Mouse (Mus musculus): ENCODE measurements around the gene Nrsn2. TPM values are rescaled to one million over a fixed set of nuclear protein-coding genes. Genes with fewer than 3 reads are reported as not detected.

Gene Nrsn2
- polyA plus RNA-seq, 1 experiment, result 0.07 TPM

DNA sequence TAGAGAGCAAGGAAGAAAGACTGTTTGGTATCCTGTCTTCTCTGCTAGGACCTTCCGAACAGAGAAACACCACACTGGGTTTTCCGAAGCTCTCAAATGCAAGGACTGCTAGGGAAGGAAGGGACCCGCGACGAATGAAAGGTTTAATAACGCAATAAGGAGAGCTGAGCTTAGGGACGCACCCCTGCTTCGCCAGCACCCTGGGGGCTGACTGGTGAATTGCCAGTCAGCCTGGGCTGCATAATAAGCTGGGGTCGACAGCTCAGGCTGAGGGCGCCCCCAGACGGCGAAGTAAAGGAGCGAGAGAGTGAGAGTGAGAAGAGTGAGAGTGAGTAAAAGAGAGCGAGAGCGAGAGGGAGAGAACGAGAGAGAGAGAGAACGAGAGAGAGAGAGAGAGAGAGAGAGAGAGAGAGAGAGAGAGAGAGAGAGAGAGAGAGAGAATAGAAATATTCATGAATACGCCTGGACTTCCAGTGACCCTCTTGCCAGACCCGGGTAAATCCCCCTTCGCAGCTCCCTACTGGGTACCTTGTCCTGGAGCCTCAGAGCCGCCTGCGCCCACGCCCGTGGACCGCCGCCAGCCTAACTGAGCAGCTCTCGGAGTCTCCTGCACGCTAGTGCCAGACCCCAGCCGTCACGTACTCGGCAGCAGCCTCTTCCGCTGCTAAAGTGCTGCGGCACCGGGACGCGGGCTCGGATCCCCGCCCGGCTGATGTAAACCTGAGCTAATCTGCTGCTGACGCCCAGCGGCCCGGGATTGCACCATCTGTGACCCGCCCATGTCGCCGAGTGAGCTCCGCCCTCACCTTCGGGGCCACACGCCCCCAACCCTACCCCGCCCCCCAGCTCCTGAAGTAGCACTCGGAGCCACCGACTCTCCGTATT lies 32.9 kb downstream of the Nrsn2 start, which contains the start of gene Trib3:
Gene Trib3 (minus strand): TSS at position 704 of the 885 bp plus-strand sequence.
- no peak for DNase-seq (ENCODE audit: low read depth)

DNA sequence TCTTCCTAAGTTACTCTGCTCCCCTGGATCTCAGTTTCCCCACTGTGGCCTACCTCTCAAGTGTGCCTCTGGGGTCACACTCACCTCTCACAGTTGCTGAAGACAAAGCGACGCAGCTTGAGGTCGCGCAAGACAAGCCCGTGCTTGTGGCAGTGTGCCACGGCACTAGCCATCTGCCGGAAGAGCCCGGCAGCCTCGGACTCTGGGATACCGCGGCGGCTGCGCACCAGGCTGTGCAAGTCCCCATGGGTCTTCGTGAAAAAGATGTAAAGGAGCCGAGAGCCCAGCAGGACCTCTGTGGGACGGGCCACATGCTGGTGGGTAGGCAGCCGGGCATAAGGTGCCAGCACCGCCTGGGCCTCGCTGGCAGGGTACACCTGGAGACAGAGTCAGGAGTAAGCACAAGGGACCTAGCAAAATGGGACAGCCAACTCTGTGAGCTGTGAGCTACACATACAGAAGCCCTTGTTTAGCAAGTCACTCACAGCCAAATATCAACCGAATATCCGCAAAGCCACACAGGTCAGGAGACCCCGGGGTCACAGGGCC lies 36.7 kb downstream of the Nrsn2 start:
- DNase-seq (ENCODE audit: low read depth), result no peak

DNA sequence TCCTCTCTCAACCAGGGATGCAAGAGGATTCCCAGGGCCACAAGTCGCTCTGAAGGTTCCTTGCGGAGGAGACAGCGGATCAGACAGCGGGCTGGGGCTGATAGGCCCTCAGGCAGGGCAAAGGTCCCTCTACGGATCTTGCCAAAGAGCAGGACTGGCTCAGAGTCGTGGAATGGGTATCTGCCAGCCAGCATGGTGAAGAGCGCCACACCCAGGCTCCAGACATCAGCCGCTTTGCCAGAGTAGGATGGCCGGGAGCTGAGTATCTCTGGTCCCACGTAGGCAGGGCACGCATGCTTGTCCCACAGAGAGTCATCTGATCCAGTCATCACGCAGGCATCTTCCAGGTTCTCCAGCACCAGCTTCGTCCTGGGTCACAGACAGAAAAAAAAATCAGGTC lies 38.1 kb downstream of the Nrsn2 start:
- DNase-seq (ENCODE audit: low read depth), result no peak

DNA sequence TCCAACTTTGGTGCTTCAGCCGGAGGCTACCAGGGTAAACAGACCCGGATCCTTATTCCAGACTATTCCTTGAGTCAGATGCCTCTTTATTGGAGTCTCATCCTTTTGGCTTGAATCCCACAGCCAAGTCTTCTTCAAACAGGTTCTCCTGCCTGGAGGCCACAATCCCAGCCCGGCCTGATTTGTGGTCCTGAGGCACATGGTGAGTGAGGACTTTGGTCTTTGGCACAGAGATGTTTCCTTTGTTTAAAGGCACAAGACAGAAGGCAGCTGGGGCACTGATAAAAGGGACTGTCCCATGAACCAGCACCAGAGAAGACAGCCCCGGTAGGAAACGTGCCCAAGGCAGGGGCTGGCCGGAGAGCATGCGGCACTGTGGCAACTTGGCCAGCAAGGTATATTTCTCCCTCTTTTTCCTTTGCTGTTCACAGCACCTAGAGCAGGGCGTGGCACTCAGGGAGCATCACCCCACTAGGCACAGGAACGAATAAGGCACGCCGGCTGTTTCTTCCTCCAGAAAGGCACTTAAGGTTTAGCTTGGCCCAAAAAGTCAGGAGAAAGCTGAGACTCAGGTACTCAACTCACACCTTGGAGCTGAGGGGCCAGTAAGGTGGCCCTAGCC lies 38.7 kb downstream of the Nrsn2 start:
- DNase-seq (ENCODE audit: low read depth), result no peak

DNA sequence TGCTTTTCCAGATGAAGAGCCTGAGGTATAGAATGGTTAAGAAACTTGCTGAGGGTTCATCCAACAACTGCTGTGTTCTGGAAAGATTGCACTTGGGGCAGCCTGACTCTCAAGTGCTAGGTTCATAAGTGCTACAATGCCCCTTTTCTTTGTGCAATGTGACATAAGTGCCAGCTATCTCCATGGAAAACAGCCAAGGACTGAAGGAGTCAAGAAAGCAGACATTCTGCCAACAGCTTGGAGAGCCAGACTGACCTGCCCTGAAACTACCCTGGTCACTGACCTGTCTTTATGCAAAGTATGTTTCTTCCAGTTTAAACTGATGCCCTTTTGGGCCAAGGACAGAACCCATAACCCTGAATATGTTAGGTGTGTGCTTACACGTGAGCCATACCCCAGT lies 39.6 kb downstream of the Nrsn2 start:
- no peak for DNase-seq (ENCODE audit: low read depth)

DNA sequence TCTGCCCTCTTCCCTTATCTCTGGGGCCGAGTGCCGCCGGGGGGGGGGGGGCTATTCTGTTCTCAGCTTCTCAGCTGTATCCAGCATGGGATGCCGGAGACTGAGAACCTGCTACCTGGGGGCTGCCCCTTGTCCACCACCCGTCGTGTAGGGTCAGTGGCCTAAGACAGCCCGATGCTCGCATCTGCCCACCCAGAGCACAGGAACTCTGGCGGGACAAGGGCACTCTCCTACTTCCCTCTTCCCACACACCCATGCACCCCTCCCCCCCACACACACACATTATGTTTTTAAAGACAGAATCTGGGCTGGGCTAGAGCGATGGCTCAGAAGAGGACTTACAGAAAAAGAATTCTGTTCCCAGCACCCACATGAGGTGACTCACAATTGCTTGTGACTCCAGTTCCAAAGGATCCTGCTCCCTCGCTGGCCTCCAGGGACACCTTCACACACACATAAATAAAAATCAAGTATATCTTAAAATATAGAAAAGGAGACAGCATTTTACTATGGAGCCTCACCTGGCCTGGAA lies 41.1 kb downstream of the Nrsn2 start:
- no peak for DNase-seq (ENCODE audit: low read depth)

DNA sequence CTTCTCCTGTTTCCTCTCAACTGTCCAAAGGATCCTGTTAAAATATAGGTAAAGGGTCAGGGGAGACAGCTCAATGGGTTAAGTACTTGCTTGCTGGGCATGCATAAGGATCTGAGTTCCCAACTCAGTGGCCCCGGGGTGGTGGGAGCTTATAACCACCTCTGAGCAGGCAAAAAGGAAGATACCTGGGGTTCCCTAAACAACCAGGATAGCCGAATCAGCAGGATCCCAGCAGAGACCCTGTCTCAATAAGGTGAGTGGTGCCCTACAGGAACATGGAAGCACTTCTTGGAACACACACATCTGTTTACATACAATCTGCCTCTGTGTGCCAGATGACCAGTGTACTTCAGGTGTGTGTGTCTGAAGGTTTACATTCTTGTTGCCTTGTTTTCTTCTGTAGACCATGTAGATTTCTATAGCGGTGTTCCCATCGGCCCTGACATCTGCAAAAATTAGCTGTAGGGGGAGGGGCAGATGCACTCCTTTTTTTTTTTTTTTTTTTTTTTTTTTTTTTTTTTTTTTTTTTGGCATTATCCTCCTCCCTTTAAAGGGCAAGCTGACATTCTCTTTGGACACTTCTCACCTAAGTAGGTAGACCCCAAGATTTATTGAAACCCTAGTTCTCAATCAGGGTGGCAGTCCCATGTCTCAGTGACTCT lies 43.0 kb downstream of the Nrsn2 start:
- no peak for DNase-seq (ENCODE audit: low read depth)

DNA sequence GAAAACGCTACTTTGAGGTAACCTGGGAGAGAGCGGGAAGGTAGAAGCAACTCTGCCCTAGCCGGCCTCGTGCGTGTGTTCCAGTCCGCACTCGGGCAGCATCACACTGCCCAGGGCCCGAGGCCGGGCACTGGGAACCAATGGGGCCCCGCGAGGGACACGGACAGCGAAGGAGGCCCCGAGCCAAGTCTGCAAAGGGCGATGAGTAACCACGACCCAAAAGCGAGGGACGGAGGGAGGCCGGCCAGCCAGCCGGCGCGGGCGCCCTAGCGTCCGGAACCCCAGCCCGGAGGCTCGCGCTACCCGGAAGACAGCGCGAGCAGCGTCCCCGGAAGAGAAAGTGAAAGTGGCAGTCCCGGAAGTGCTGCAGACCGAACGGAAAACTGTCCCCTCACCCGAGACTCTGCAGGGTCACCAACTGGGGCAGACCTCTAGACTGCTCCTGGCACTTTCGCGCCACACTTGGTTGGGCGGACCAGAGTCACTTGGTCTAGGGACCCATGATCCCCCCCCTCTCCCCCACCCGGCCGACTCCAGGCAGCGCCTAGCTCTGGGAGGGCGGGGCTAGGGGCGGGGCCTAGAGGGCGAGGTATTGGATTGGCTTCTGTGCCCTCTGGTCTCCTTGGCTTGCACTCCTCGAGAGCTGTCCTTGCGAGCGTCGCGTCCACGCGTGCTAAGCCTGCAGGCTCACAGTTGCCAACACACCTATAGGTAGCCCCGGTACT lies 44.2 kb downstream of the Nrsn2 start, which contains the start of gene Rbck1:
Gene Rbck1 (minus strand): TSS at position 553 of the 725 bp plus-strand sequence.
- no peak for DNase-seq (ENCODE audit: low read depth)

DNA sequence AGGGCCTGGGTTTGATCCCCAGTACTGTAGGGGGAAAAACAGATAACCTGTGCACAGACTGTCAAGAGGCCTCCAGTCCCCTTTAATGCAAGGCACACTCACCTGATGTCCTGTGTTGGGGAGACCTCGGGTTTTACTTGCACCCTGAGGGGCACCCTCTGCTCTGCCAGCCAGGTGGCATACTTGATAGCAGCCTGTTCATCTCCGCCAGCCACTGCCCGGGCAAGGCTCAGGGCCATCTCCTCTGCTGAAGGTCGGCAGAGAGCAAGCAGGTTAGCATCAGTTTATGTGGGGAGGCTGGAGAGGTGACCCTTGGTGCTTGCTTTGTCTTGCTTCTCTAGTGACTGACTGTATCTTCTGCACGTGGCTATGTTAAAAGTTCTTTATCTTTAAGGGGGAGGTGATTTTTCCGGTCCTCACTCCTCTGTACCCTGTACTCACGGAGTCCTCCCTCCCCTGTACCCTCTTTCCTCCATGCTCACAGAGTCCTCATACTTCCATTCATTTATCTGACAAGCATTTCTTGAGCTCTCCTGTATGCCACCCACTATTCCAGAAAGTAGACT lies 45.5 kb downstream of the Nrsn2 start:
- DNase-seq (ENCODE audit: low read depth), result no peak

DNA sequence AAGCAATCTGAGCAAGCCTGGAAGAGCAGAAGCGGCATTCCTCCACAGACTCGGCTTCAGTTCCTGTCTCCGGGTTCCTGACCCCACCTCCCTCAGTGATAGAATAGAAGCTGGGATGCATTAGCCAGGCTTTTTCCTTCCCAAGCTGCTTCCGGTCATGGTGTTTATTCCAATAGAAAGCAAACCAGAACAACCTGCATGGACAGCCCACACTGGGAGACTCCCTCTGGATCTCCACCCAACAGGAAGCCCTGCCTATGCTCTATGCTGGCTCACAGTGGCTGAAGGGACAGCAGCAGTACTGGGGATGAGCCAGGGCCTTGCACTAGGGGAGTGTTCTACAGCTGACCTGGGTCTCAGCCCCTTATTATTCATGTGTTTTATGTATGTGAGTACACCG lies 48.5 kb downstream of the Nrsn2 start:
- DNase-seq (ENCODE audit: low read depth), result no peak

DNA sequence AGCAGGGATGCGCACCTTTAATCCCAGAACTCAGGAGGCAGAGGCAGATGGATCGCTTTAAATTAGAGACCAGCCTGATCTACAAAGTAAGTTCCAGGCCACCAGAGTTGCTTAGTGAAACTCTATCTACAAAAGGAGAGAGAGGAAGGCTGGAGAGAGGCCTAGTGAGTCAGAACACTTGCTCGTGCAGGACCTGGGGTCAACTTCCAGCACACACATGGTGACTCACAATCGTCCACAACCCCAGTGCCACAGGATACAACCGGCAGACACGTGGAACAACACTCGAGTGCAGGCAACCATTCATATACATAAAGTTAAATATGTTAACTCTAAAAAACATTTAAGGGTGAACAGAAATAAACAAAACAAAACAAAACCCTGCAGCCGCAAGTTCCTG lies 49.8 kb downstream of the Nrsn2 start:
- no peak for DNase-seq (ENCODE audit: low read depth)

DNA sequence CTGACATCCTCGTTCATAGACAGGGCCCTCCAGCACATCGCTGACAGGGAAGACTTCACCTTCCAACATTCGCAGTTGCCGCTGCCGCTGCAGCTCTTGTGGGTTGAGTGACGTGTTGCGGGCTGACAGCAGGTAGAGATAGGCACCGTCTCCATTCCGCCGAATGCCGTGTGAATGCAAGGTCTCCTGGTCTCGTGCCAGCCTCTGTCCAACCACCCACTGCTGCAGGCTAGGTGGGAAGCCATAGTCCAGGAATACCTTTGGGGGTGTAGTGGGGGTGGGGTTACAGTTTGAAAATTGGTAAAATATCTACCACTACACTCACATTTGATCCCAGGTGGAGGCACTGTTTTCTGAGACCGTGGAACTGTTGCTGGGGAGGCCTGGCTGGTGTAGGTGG lies 50.3 kb downstream of the Nrsn2 start:
- DNase-seq (ENCODE audit: low read depth), result no peak

DNA sequence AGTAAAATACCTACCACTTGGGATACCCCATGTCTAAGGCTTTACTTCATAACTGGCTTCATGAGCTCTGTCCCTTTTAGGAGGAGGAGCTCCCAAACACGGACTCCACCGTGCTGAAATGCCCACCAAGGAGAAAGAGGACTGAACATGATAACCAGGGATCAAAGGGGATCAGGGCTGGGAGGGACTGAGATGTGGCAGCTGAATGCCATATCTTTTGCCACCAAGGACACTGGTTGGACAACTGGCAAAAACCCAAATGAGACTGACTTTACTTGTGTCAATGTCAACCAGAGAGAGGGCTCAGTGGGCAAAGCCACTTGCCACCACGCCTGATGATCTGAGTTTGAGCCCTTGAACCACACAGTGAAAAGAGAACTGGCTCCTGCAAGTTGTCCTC lies 51.6 kb downstream of the Nrsn2 start:
- no peak for DNase-seq (ENCODE audit: low read depth)

DNA sequence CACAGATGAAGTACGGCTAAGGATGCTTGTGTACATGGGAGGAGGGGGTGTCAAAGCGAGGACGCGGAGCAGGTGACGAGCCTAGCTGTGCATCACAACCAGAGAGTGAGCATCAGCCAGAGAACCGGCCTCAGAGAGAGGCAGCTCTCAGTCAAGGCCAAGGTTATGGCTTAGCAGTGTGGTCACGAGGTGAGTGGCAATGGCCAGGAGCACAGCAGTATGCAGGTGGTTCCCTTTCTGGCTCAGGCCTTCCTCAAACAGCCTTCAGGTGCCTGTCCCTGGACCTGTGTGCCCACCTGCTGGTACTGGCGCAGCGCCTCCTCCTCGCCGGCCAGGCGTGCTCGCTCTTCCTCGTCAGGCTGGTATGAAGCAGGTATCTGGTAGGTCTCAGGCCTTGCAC lies 52.5 kb downstream of the Nrsn2 start:
- DNase-seq (ENCODE audit: low read depth), result no peak

DNA sequence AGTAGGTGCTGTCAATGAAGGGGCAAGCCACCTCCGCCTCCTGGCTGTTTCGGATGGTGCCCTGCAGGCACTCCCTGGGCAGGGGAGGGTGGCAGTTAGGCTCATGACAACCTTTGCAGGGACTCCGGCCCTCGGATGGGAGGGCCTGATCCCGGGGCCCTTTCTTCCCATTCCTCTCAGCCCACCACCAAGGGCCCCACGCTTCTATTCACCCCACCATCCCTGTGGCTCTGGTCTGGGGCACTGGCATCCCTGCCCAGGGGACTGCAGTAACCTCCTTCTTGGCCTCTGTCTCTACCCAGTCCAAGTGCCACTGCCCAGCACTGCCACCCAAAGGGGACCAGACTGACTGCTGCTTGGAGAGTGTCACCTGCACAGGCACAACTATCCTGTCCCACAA lies 54.2 kb downstream of the Nrsn2 start:
- DNase-seq (ENCODE audit: low read depth), result no peak

DNA sequence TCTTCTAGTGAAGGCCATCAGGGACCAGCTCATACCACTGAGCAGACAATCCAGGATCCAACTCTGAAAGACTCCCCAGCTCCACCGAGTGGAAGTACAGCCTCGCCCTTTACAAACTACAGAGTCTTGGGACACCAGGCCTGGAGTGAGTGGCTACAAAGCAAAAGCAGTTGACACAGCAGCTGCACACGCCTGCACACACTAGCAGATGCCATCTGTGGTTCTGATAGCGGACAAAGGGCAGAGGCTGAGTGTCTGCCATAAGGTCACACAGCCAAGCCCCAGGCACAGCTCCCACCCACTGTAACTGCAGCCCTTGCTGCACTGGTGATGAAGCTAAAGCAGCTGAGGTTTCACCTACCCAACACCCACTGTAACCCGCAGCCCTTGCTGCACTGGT lies 54.9 kb downstream of the Nrsn2 start:
- no peak for DNase-seq (ENCODE audit: low read depth)

Other genes starting within 250 kb of the Nrsn2 start
- gene Tcf15, start 233.1 kb downstream of the Nrsn2 start, polyA plus RNA-seq (2012; rRNA removed), result 23.0 and 24.8 TPM in 2 replicates
- gene Csnk2a1, start 149.8 kb downstream of the Nrsn2 start, polyA plus RNA-seq (2012; rRNA removed), result 26.7 and 29.6 TPM in 2 replicates
- 82.0 and 93.5 TPM in 2 replicates for gene Tbc1d20, start 82.8 kb downstream of the Nrsn2 start, polyA plus RNA-seq (2012; rRNA removed)
- gene Rbck1, start 44.0 kb downstream of the Nrsn2 start, polyA plus RNA-seq (2012; rRNA removed), result 140 and 169 TPM in 2 replicates
- 3.6 and 4.3 TPM in 2 replicates for gene Trib3, start 32.6 kb downstream of the Nrsn2 start, polyA plus RNA-seq (2012; rRNA removed)
- gene Sox12, start 21.4 kb upstream of the Nrsn2 start, polyA plus RNA-seq (2012; rRNA removed), result 14.0 and 20.1 TPM in 2 replicates
- 4.0 and 5.6 TPM in 2 replicates for gene Zcchc3, start 38.4 kb upstream of the Nrsn2 start, polyA plus RNA-seq (2012; rRNA removed)
- gene 6820408C15Rik, start 38.9 kb upstream of the Nrsn2 start, polyA plus RNA-seq (2012; rRNA removed), result 1.5 and 3.9 TPM in 2 replicates
- 374 and 466 TPM in 2 replicates for gene Defb23, start 88.0 kb upstream of the Nrsn2 start, polyA plus RNA-seq (2012; rRNA removed)
- 2,505 and 2,619 TPM in 2 replicates for gene Defb20, start 100.4 kb upstream of the Nrsn2 start, polyA plus RNA-seq (2012; rRNA removed)
- gene Defb22, start 113.5 kb upstream of the Nrsn2 start, polyA plus RNA-seq (2012; rRNA removed), result 427 and 445 TPM in 2 replicates
- gene Defb26, start 135.1 kb upstream of the Nrsn2 start, polyA plus RNA-seq (2012; rRNA removed), result 162 and 254 TPM in 2 replicates
- gene Defb28, start 141.6 kb upstream of the Nrsn2 start, polyA plus RNA-seq (2012; rRNA removed), result 568 and 1,189 TPM in 2 replicates
- gene Defb29, start 163.5 kb upstream of the Nrsn2 start, polyA plus RNA-seq (2012; rRNA removed), result 275 and 317 TPM in 2 replicates
- under 0.01 and 893 TPM in 2 replicates for gene Gm17416, start 192.7 kb upstream of the Nrsn2 start, polyA plus RNA-seq (2012; rRNA removed)
- 358 and 473 TPM in 2 replicates for gene Defb21, start 196.1 kb upstream of the Nrsn2 start, polyA plus RNA-seq (2012; rRNA removed)
- gene Defb19, start 203.7 kb upstream of the Nrsn2 start, polyA plus RNA-seq (2012; rRNA removed), result 9.6 and 11.3 TPM in 2 replicates
- gene Defb45, start 222.8 kb upstream of the Nrsn2 start, polyA plus RNA-seq (2012; rRNA removed), result 162 and 204 TPM in 2 replicates
- gene Defb36, start 227.7 kb upstream of the Nrsn2 start, polyA plus RNA-seq (2012; rRNA removed), result 5.4 and 9.0 TPM in 2 replicates
- gene Defb25, start 246.4 kb upstream of the Nrsn2 start, polyA plus RNA-seq (2012; rRNA removed), result 6,893 and 7,961 TPM in 2 replicates

Data from gonadal fat pad, adult 2 months (tissue).